Mouse (Mus musculus) liver, postnatal 0 days (tissue): ENCODE data around the gene Hoxc4.

ENCODE experiments used
- CTCF ChIP-seq: sonication (generic); IDR thresholded peaks from 2 replicates; pipeline ENCODE4 v1.5.1; 2016; ENCODE audit warnings: antibody characterized with exemption, low read depth
- EP300 ChIP-seq: IDR thresholded peaks from 2 replicates; pipeline ENCODE4 v1.6.1; 2016; ENCODE audit warnings: antibody characterized with exemption, low read depth, mild to moderate bottlenecking

DNA sequence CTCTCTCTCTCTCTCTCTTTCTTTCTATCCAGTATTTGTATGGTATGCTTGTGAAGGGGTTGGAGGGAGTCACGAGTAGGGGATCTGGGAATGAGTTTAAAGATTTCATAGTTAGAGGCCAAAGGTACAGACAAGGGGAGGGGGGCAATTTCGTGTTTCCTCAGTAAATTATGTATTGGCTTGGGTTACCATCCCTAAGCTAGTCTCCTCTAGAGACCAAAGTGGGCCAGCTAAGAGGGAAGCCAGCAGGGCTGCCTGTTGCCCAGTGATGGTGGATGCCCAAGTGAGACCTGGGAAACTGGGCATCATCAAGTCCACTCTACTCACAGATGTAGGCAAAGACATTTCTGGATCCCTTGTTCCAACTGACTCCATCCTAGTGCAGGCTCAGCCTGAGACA lies 43.3 kb downstream of the Hoxc4 start:
- TF ChIP-seq CTCF (no peak), EP300 (no peak)
